Mouse (Mus musculus) kidney, adult 2 months (tissue): Measurements from ENCODE around the gene Gimap1. TPM values are rescaled to one million over a fixed set of nuclear protein-coding genes. Genes with fewer than 3 reads are reported as not detected.
A peak's percentile ranks its signal among the peaks of the same experiment; 100 is the strongest.

Experiments used
- DNase-seq: peaks from one replicate; pipeline ENCODE4 v3.0.0; 2021
- H3K27ac ChIP-seq: fragments of 200-500 bp; 2 replicates; pipeline ENCODE4 v1.5.1; 2012; ENCODE audit warnings: low read depth, low read length, control low read depth, inconsistent platforms; ENCODE audit not compliant: insufficient read depth
- H3K27me3 ChIP-seq: fragments of 200-500 bp; replicated peaks from 2 replicates; pipeline ENCODE4 v1.6.1; 2012; ENCODE audit warnings: mild to moderate bottlenecking, moderate library complexity, low read length, inconsistent platforms; ENCODE audit not compliant: control insufficient read depth, insufficient read depth
- H3K36me3 ChIP-seq: fragments of 200-500 bp; 2 replicates; pipeline ENCODE4 v1.6.1; 2012; ENCODE audit warnings: mild to moderate bottlenecking, moderate library complexity, low read length, inconsistent platforms; ENCODE audit not compliant: control insufficient read depth, insufficient read depth
- H3K4me1 ChIP-seq: fragments of 200-500 bp; 2 replicates; pipeline ENCODE4 v1.6.1; 2011; ENCODE audit warnings: low read length; ENCODE audit not compliant: control insufficient read depth, insufficient read depth
- H3K4me3 ChIP-seq: fragments of 200-500 bp; 2 replicates; pipeline ENCODE4 v1.5.1; 2011; ENCODE audit warnings: mild to moderate bottlenecking, low read depth, low read length, control low read depth; ENCODE audit not compliant: insufficient read depth
- CTCF ChIP-seq: fragments of 200-500 bp; conservative IDR thresholded peaks from 2 replicates; pipeline ENCODE4 v1.5.1; 2011; ENCODE audit warnings: low read depth, mild to moderate bottlenecking, control low read depth, low read length, moderate library complexity, mixed read lengths; ENCODE audit not compliant: insufficient read depth, insufficient read length
- POLR2A ChIP-seq: fragments of 200-500 bp; IDR thresholded peaks from one replicate; pipeline ENCODE4 v1.6.1; 2011; ENCODE audit warnings: low read depth, low read length, control low read depth
- WGBS: fragments of 180-500 bp; shearing (Covaris S2); methylation state at CpG from one replicate; pipeline ENCODE4 v1.1.7; 2018; 5-methylcytosine and 5-hydroxymethylcytosine counted together
- polyA plus RNA-seq: library from polyadenylated mRNA; depleted of rRNA; stranded (reverse); fragments of >200 nt; gene quantifications from 2 replicates; pipeline ENCODE4 v1.2.3, GENCODE M21; 2012

The Gimap1 gene
- polyA plus RNA-seq, 1 experiment = 10.0 TPM

DNA sequence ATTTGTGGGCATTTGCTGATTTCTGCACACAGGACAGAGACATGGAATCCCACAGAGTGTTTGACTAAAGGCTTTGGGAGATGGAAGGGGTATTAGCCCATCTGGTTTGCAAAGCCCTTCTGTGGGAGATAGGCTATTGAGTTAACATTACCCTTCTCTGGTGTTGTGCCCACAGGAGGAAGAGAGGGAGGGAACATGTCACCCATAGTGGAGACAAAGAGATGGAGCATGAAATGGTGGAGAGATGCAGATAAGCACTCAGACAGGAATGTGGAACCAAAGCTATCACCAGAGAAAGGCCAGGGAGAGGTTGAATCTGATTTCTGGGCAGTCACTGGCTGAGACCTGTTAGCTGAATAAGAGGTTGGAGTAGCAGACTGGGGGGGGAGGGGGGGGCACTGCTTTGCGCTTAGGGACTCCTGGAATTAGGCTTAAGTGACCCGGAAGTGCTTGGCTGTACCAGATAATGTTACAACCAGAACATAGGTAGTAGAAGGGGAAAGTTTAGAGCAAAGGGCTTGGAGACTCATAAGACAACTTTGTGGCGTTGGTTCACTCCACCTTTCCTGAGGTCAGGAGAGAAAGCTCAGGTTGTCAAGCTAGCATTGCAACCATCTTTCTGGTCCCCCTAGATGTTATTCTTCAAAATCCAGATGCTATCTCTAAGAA is 1.8 kb downstream of the Gimap1 start:
- Histone ChIP-seq H3K27me3 (no peaks in the 10 kb centered on the region), H3K4me3 (peak overlapping the region; percentile 13; the same call in 1 of the 2 replicates), H3K4me1 (peaks cover 9% of the 10 kb centered on the region; the same call in 1 of the 2 replicates), H3K27ac (peak overlapping the region; percentile 64), H3K36me3 (no peaks in the 10 kb centered on the region)
- DNase-seq = no peak
- TF ChIP-seq POLR2A = no peak
- 51% methylated on average over 3 of the region's 3 CpGs for WGBS

DNA sequence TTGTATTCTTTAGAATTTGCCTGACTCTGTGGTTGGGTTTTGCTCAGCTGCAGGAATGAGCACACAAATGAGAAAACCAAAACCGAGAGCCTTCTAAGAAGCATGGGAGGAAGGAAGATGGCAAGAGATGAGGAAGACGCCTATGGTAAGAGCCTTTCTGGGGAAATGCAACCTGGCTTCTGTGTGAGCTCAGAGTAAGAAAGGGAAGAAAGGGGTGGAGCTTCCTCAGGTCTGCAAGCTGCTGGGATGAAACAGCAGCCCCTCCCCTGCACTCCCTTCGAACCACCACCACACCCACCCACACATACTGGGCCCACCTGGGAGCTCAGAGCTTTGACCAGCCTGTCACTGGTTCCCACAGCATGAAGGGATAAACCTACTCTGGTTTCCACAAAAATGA is 2.4 kb downstream of the Gimap1 start:
- Histone ChIP-seq H3K36me3 (no peaks in the 10 kb centered on the region), H3K4me3 (no peak overlapping the region), H3K27ac (peak overlapping the region; percentile 64), H3K27me3 (no peaks in the 10 kb centered on the region), H3K4me1 (peaks cover 9% of the 10 kb centered on the region; the same call in 1 of the 2 replicates)
- TF ChIP-seq CTCF = no peak
- WGBS = 25% methylated on average over 3 of the region's 3 CpGs
- DNase-seq = no peak

DNA sequence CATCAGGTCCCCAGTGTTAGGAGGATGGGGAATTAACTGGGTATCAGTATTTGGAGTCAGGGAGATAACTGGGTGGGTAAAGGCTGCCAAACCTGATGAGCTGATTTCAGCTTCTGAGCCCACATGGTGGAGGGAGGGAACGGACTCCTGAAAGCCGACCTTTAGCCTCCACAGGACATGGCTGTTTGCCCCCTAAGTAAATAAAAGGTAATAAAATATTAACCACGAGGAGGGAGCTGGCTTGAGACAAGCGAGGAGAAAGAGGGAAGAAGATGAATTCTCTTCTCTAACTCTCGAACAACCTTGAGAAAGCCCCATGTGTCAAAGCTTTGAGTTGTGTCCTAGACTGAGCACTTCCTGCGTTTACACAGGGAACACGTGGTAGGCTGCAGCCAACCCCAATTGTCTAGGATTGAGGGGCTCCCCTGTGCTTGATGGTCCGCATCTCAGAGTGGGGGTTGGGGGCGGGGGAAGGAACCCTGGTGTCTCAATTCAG is 2.9 kb downstream of the Gimap1 start:
- peak overlapping the region; percentile 83; the same call in 1 of the 2 replicates for H3K4me3 ChIP-seq
- peak; percentile 85 for DNase-seq
- no peaks in the 10 kb centered on the region for H3K36me3 ChIP-seq
- H3K27me3 ChIP-seq = no peaks in the 10 kb centered on the region
- 16% methylated on average over 9 of the region's 9 CpGs for WGBS
- no peak for TF ChIP-seq POLR2A
- TF ChIP-seq CTCF = no peak
- H3K4me1 ChIP-seq = peaks cover 9% of the 10 kb centered on the region; the same call in 1 of the 2 replicates
- H3K27ac ChIP-seq = peak overlapping the region; percentile 76

DNA sequence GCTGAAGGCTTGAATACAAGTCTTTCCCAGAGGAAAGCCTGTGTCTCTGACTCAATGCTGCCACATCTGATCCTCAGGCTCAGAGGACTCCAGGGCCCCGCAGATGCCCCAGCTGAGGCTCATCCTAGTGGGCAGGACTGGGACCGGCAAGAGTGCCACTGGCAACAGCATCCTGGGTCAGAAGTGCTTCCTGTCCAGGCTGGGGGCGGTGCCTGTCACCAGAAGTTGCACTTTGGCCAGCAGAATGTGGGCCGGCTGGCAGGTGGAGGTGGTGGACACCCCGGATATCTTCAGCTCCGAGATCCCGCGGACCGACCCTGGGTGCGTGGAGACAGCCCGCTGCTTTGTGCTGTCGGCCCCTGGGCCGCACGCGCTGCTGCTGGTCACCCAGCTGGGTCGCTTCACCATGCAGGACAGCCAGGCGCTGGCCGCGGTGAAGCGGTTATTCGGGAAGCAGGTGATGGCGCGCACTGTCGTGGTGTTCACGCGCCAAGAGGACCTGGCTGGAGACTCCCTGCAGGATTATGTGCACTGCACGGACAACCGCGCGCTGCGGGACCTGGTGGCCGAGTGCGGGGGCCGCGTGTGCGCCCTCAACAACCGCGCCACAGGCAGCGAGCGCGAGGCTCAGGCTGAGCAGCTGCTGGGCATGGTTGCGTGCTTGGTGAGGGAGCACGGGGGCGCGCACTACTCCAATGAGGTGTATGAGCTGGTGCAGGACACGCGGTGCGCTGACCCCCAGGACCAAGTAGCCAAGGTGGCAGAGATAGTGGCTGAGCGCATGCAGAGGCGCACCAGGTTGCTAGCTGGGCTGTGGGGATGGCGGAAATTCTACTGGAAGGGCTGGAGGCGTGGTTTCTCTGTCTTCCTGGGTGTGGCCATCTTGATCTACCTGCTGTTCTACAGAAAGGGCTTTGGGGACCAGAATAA is 3.8 kb downstream of the Gimap1 start:
- TF ChIP-seq CTCF = peak; percentile 18; the same call in 1 of the 2 replicates
- TF ChIP-seq POLR2A = peak; percentile 50
- Histone ChIP-seq H3K27me3 (no peaks in the 10 kb centered on the region), H3K4me1 (peaks cover 9% of the 10 kb centered on the region; the same call in 1 of the 2 replicates), H3K27ac (peak overlapping the region; percentile 82), H3K36me3 (no peaks in the 10 kb centered on the region), H3K4me3 (peak overlapping the region; percentile 83)
- 14% methylated on average over 52 of the region's 52 CpGs for WGBS
- peak; percentile 95 for DNase-seq

DNA sequence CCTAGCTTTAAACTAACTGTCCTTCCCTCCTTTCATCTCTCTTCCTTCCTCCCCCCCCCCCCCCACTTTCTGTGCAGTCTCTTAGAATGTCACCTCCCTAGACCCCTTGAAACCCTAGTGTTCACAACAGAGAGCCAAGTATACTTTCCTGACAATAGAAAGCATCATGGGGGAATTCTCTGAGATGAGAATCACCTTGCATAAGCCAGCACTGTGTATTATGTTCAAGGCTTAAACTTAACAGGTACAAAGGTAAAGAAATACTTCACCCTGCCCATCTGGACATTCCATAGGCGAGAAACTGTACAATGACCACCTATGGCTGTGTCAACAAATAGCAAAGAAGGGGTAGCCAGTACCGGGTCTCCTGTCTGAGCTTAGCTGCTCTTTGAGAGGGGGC is 6.6 kb downstream of the Gimap1 start:
- Histone ChIP-seq H3K27me3 (no peaks in the 10 kb centered on the region), H3K4me1 (peaks cover 9% of the 10 kb centered on the region; the same call in 1 of the 2 replicates), H3K36me3 (no peaks in the 10 kb centered on the region), H3K27ac (peak overlapping the region; percentile 86), H3K4me3 (peak overlapping the region; percentile 30)
- no peak for DNase-seq
- TF ChIP-seq POLR2A (no peak), CTCF (no peak)
- 58% methylated on average over 2 of the region's 2 CpGs for WGBS

DNA sequence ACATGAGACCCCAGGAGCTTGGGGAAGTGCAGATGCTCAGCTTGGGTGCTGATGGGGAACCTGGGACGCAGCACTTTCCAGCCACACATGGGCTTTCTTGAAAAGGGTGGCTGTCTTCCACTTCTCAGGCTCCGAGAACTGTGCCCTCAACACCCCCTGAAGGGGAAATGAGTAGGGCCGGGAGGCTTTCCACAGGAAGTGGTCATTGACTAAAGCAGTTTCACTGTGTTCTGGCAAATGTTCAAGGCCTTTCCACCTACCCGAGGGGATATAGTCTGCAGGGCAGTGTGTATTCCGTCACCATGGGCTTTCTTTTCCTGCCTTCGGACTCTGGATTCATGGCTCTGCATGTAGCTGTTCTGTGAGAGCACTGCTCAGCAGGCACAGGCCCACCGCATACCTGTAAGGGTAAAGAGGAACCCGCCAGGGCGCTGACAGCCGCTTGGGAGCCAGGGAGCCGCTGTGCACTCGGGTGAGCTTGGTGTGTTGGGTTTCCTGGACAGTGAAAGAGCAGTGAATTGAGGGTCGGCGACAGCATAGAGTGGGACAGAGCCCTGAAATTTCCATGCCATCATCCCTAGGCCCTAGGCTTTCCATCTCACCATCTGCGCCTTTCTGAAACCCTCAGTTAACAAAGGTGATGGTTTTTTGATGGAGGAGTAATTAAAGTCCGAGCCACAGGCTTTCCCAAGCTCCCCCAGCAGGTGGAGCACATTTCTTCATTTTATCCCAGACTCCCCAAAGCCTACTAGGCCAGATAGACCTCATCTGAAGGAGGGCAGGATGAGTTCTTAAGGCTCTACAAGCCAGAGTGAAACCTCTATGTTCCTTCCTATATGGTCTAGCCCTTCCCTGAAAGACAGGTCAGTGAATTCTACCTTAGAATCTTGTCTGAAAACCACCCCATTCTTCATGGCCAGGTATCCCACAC is 7.4 kb downstream of the Gimap1 start, which contains the start of gene Gimap5:
Gene Gimap5, plus strand, starts transcription at position 239 of the 931 bp plus-strand sequence.
- Histone ChIP-seq H3K27me3 (no peaks in the 10 kb centered on the region), H3K27ac (peak within 1 kb of the TSS; percentile 87), H3K4me1 (peaks cover 6% of the 10 kb centered on the region; the same call in 1 of the 2 replicates), H3K36me3 (no peaks in the 10 kb centered on the region), H3K4me3 (peak within 1 kb of the TSS; percentile 50)
- TF ChIP-seq POLR2A (peak; percentile 34), CTCF (peak; percentile 72)
- peak; percentile 87 for DNase-seq
- 39% methylated on average over 16 of the region's 16 CpGs for WGBS
